Comparison of ENCODE assay signal across 25 mouse cellular contexts in genomic region chr1:53997239-53997638, GRCm38 (mm10).
"Had no signal": no experiment of that assay in that cellular context is flagged by ENCODE, and none has a peak within 500 bp of the region (broad histone marks: within the 10 kb centered on the region; RNA-seq: fewer than 3 reads in every experiment).

No protein-coding gene starts in this region.

- H3K27ac ChIP-seq: embryonic facial prominence, embryonic 10.5 days; embryonic facial prominence, embryonic 12.5 days; embryonic facial prominence, embryonic 13.5 days; embryonic facial prominence, embryonic 15.5 days; forebrain, embryonic 10.5 days; forebrain, embryonic 12.5 days; forebrain, embryonic 13.5 days; forebrain, embryonic 15.5 days; gastrocnemius, adult 2 months; heart, adult 2 months; heart, embryonic 10.5 days had no signal

- DNase-seq: cerebellum, adult 9-10 months; cerebellum, adult 9-11 months; cerebellum, postnatal 10 days; cerebellum, postnatal 14 days; cerebellum, postnatal 25 days; cerebellum, postnatal 36 days; embryo, embryonic 11 days; forebrain, postnatal 0 days; gastrocnemius, adult 2 months; gastrocnemius, postnatal 10 days; gastrocnemius, postnatal 14 days; gastrocnemius, postnatal 25 days; gastrocnemius, postnatal 36 days; heart, adult 18-20 months; heart, adult 2 months had no signal

- H3K36me3 ChIP-seq: embryonic facial prominence, embryonic 10.5 days; embryonic facial prominence, embryonic 12.5 days; embryonic facial prominence, embryonic 13.5 days; embryonic facial prominence, embryonic 15.5 days; forebrain, embryonic 10.5 days; forebrain, embryonic 12.5 days; forebrain, embryonic 15.5 days; heart, embryonic 10.5 days had no signal

- H3K4me2 ChIP-seq: embryonic facial prominence, embryonic 12.5 days; embryonic facial prominence, embryonic 13.5 days; embryonic facial prominence, embryonic 15.5 days; forebrain, embryonic 12.5 days; forebrain, embryonic 13.5 days; forebrain, embryonic 15.5 days had no signal

- H3K9ac ChIP-seq: embryonic facial prominence, embryonic 12.5 days; embryonic facial prominence, embryonic 13.5 days; embryonic facial prominence, embryonic 15.5 days; forebrain, embryonic 12.5 days; forebrain, embryonic 13.5 days; forebrain, embryonic 15.5 days; forebrain, postnatal 0 days had no signal

- H3K4me3 ChIP-seq: embryonic facial prominence, embryonic 10.5 days; embryonic facial prominence, embryonic 12.5 days; embryonic facial prominence, embryonic 13.5 days; embryonic facial prominence, embryonic 15.5 days; erythroblast, embryonic 14.5 days; forebrain, embryonic 10.5 days; forebrain, embryonic 12.5 days; forebrain, embryonic 13.5 days; forebrain, embryonic 15.5 days; gastrocnemius, adult 2 months; heart, adult 2 months; heart, embryonic 10.5 days had no signal

- H3K4me1 ChIP-seq: embryonic facial prominence, embryonic 10.5 days; embryonic facial prominence, embryonic 12.5 days; embryonic facial prominence, embryonic 13.5 days; embryonic facial prominence, embryonic 15.5 days; forebrain, embryonic 10.5 days; forebrain, embryonic 12.5 days; forebrain, embryonic 13.5 days; forebrain, embryonic 15.5 days had no signal

- H3K27me3 ChIP-seq: embryonic facial prominence, embryonic 12.5 days; embryonic facial prominence, embryonic 13.5 days; embryonic facial prominence, embryonic 15.5 days; forebrain, embryonic 12.5 days; forebrain, embryonic 13.5 days; forebrain, embryonic 15.5 days had no signal

- H3K9me3 ChIP-seq: embryonic facial prominence, embryonic 10.5 days; embryonic facial prominence, embryonic 12.5 days; embryonic facial prominence, embryonic 13.5 days; embryonic facial prominence, embryonic 15.5 days; forebrain, embryonic 10.5 days; forebrain, embryonic 12.5 days; forebrain, embryonic 13.5 days; forebrain, embryonic 15.5 days; heart, embryonic 10.5 days had no signal
